Mouse (Mus musculus): Measurements from ENCODE around the gene Mst1. TPM values are rescaled to one million over a fixed set of nuclear protein-coding genes. Genes with fewer than 3 reads are reported as not detected.
A peak's percentile ranks its signal among the peaks of the same experiment; 100 is the strongest.

Gene Mst1
- polyA plus RNA-seq (2015; fragmentation: Nextera tagmentation; extraction: Ambion mirVana), result not detected in 2 replicates

DNA sequence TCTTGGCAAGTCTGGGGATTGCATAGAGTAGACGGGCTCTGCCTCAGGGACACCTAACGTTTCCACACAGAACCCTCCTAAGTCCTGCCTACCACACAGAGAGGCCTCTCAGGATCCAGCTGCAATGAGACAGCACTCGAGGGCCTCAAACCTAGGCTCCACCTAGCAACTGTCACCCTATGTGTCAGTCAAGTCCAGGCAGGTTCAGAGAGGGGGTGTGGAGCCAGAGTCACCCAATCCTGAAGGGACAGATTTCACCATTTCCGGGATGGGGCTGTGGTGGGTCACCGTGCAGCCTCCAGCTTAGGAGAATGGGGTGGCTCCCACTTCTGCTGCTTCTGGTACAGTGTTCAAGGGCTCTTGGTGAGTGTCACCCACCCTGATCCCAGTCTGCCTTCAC lies at the start of gene Mst1:
Gene Mst1, plus strand, starts transcription at position 269 of the 400 bp plus-strand sequence.
- Histone ChIP-seq H3K9me3 (replicated peaks) (no peaks in the 10 kb centered on the region), H3K4me2 (peak within 1 kb of the TSS; percentile 92), H3K9ac (peak within 1 kb of the TSS; percentile 87), H3K27me3 (peaks cover 39% of the 10 kb centered on the region), H3K36me3 (ENCODE audit: poor library complexity, severe bottlenecking) (peaks cover 16% of the 10 kb centered on the region), H3K4me3 (peak within 1 kb of the TSS; percentile 68), H3K4me1 (peaks cover 18% of the 10 kb centered on the region), H3K27ac (no peak within 1 kb of the TSS)
- ATAC-seq, result no peak
- 78% methylated on average over 5 of the region's 5 CpGs for WGBS

DNA sequence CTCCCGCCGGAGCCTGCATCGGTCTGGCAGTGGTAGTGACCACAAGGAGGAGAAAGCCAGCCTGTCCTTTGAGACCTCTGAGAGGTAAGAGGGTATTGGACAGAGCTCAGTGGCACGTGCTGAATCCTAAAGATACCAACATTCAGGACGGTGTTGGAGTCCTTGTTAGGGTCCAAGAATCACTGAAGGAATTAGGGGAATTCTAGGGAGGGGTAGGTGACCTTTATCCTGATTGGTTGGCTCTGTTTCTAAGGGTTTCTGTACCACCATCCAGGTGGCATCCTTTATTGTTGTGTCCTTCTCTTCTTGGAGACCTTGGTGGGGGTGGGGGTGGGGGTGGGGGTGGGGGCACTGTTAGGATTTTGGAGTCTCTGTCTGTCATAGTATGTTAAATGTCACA lies 48.1 kb upstream of the Mst1 start:
- H3K27ac ChIP-seq, result no peak overlapping the region
- no peak overlapping the region for H3K9ac ChIP-seq
- ATAC-seq, result no peak
- H3K9me3 ChIP-seq (replicated peaks), result no peaks in the 10 kb centered on the region
- no peak overlapping the region for H3K4me2 ChIP-seq
- H3K36me3 ChIP-seq (ENCODE audit: poor library complexity, severe bottlenecking), result peaks cover 57% of the 10 kb centered on the region
- no peaks in the 10 kb centered on the region for H3K27me3 ChIP-seq
- WGBS, result 94% methylated on average over 5 of the region's 5 CpGs
- H3K4me3 ChIP-seq, result no peak overlapping the region
- H3K4me1 ChIP-seq, result no peaks in the 10 kb centered on the region

DNA sequence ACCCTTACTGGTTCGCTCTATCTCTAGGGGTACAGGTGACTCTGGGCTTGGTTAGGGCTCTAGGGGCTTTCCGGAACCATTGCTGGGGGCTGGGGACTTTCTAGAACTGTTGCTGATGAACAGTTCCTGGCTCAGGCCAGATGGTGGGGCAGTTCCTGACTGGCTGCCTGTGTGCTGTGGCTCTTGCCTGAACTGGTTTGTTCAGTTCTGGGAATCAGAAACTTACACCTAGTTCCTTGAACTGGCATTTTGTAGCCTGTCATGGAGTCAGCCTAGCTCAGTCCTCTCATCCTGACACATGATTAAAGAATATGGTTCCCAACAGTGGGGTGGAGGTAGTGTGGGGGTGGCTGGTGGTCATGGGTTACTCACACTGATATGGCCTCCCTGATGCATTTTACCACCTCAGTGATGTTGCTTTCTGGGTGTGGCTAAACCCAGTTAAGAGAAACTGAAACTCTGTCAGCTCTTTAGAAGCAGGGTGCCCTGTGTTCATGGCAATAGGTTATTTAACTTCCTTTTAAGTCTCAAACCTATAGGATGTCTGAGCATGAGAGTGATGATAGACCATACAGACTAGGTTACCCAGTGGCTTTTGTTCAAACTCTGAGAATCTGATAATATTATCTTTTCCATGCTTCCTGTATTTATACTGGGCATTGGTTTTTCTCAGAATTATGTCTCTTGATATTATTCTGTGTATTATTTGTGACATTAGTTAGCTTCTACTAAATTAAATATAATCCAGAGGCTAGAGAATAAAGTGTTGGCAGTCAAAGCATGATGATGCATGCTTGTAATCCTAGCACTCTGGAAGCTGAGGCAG lies 44.7 kb upstream of the Mst1 start:
- peaks cover 62% of the 10 kb centered on the region for H3K36me3 ChIP-seq (ENCODE audit: poor library complexity, severe bottlenecking)
- no peaks in the 10 kb centered on the region for H3K27me3 ChIP-seq
- no peak for ATAC-seq

DNA sequence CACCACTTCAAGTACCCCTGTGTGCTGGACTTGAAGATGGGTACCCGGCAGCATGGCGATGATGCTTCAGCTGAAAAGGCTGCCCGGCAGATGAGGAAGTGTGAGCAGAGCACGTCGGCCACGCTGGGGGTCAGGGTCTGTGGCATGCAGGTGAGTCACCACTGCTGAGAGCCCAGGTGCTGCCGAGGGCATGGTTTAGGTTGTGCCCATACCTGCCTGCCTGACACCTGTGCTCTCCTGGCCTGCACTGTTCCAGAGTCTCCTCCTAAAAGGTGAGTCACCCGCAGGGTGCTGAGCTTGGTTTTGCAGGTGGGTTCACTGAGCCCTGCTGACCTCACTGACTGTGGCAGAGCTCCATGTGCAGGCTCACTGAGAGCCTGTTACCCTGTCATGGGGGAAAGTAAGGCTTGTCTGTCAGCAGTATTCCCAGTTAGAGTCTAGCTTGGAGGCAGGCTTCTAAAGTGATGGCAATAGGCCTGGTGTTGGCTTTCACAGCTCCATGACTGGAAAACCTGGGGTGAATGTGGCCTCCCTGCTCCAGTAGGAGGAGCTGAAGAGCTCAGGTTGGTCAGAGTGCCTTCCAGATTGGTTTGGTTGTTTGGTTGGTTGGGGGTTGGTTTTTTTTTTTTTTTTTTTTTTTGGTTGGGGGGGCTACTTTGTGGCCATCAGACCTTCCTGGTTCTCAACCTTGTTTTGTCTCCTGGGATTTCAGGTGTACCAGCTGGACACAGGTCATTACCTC lies 35.3 kb upstream of the Mst1 start:
- no peaks in the 10 kb centered on the region for H3K9me3 ChIP-seq (replicated peaks)
- H3K27me3 ChIP-seq, result no peaks in the 10 kb centered on the region
- WGBS, result 97% methylated on average over 8 of the region's 8 CpGs
- no peak overlapping the region for H3K9ac ChIP-seq
- no peak overlapping the region for H3K4me3 ChIP-seq
- no peak for ATAC-seq
- no peak overlapping the region for H3K4me2 ChIP-seq
- H3K27ac ChIP-seq, result no peak overlapping the region
- peaks cover 18% of the 10 kb centered on the region for H3K4me1 ChIP-seq
- peaks cover 67% of the 10 kb centered on the region for H3K36me3 ChIP-seq (ENCODE audit: poor library complexity, severe bottlenecking)

More for the DNA sequence above, 44.7 kb upstream of the Mst1 start:
- 91% methylated on average over 2 of the region's 2 CpGs for WGBS
- no peak overlapping the region for H3K27ac ChIP-seq
- H3K4me1 ChIP-seq, result no peaks in the 10 kb centered on the region
- no peak overlapping the region for H3K4me3 ChIP-seq
- H3K9me3 ChIP-seq (replicated peaks), result no peaks in the 10 kb centered on the region
- no peak overlapping the region for H3K9ac ChIP-seq
- no peak overlapping the region for H3K4me2 ChIP-seq

DNA sequence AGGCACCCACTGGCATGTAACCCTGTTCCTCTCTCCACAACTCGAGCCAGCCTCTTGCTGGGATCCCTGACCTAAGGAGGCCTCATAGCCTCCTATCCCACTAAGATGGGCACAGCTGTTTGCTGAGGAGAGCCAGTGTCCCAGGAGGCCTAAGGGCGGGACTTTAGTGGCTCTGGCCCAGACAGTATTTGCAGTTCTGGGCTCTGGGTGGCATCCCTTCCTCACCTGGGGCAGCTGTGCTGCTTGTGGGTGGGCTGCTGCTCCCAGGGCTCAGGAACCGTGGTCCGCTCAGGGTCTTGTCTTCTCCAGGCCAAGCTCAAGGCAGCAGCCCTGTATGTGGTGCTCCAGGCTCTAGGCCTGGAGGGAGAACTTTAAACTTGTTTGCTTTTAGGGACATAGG lies 33.7 kb upstream of the Mst1 start:
- H3K4me1 ChIP-seq, result peaks cover 21% of the 10 kb centered on the region
- no peaks in the 10 kb centered on the region for H3K27me3 ChIP-seq
- WGBS, result 94% methylated on average over 4 of the region's 4 CpGs
- ATAC-seq, result no peak
- H3K4me3 ChIP-seq, result no peak overlapping the region
- H3K9me3 ChIP-seq (replicated peaks), result no peaks in the 10 kb centered on the region
- H3K4me2 ChIP-seq, result no peak overlapping the region
- peaks cover 67% of the 10 kb centered on the region for H3K36me3 ChIP-seq (ENCODE audit: poor library complexity, severe bottlenecking)
- no peak overlapping the region for H3K9ac ChIP-seq
- no peak overlapping the region for H3K27ac ChIP-seq

DNA sequence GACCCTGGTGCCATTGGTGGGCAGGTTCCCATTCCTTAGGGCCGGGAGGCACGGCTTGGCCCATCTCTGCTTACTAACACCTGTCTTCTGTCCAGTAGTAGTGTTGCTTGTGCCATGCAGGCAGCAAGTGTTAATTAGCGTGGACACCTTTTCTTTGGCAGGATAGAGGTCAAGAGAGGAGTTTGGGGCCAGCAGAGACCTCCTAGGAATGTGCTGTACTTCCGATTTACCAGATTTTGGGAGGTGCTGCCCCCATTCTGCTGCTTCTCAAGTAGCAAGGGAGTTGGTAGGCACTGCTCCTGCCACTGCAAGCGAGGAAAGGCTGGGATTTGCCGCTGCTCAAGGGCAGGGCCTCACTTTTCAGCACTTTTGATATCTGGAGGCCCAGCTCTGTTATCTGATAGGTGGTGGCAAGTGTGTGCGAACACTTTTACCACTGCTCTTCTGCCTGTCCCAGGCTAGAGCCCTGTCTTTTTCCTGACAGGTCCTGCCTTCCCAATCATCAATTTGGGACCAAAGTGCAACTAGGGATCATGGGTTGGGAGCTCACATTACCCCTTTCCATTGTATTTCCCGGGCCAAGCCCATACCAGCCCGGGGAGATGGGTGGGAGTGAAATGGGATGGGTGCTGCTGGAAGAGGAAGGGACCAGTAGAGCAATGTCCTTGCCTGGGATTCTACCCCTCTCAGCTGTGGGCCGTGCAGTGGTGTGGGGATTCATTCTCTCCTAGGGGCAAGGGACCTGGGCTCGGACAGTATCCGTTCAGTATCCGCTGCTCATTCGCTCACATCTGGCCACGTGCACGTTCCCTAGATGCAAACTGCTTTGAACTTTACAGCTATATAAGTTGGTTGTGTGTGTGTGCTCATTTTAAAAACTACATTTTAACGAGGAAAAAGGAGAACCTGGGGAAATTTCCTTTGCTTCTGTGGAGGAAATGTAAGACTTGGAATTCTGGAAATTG lies 32.4 kb upstream of the Mst1 start:
- peak overlapping the region; percentile 93 for H3K4me2 ChIP-seq
- peaks cover 60% of the 10 kb centered on the region for H3K36me3 ChIP-seq (ENCODE audit: poor library complexity, severe bottlenecking)
- 48% methylated on average over 17 of the region's 17 CpGs for WGBS
- peaks cover 24% of the 10 kb centered on the region for H3K4me1 ChIP-seq
- peak overlapping the region; percentile 79 for H3K9ac ChIP-seq
- ATAC-seq, result no peak
- H3K9me3 ChIP-seq (replicated peaks), result no peaks in the 10 kb centered on the region
- peak overlapping the region; percentile 74 for H3K4me3 ChIP-seq
- peak overlapping the region; percentile 61 for H3K27ac ChIP-seq
- no peaks in the 10 kb centered on the region for H3K27me3 ChIP-seq

DNA sequence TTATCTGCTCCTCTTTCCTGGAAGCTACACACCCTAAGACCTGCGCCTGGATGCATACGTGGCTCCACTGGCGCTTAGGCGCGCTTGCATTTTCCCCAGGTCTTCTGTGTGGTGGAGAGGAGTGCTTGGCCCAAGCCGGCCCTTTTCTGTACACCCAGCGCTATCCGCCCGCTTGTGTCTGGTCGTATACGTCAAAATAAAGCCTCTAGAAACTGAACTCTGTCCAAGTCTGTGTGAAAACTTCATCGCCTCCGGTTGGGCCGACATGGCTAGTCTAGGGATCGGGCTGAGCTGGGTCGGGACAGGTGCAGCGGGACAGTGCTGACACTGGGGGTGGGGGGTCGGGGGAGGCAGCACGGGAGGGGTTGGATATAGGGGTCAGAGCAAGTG lies 31.7 kb upstream of the Mst1 start:
- peaks cover 54% of the 10 kb centered on the region for H3K36me3 ChIP-seq (ENCODE audit: poor library complexity, severe bottlenecking)
- WGBS, result 1% methylated on average over 19 of the region's 19 CpGs
- H3K9ac ChIP-seq, result peak overlapping the region; percentile 79
- H3K27me3 ChIP-seq, result no peaks in the 10 kb centered on the region
- H3K4me3 ChIP-seq, result peak overlapping the region; percentile 74
- ATAC-seq, result peak; percentile 52
- peaks cover 30% of the 10 kb centered on the region for H3K4me1 ChIP-seq
- H3K9me3 ChIP-seq (replicated peaks), result no peaks in the 10 kb centered on the region
- peak overlapping the region; percentile 61 for H3K27ac ChIP-seq
- H3K4me2 ChIP-seq, result peak overlapping the region; percentile 93

DNA sequence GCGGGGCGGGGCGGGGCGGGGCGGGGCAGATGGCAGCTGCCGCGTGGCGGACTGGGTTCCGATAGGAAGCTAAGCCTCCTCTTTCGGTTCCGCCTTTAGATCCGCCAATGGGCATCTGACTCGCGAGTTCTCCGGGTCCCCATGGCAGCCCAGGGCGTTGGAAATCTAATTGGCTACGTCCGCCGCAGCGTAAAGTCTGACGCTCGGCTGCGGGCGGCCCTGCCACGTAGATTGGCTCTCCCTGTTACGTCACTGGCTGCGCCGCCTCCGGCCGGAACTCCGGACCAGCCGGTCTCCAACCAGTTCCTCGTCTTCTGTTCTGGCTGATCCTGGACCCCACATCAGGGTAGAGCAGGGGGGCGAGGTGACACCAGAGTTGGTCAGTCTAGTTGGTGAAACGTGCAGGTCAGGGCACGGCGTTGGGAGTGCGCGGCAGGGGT lies 31.2 kb upstream of the Mst1 start, which contains the start of gene Gmppb:
Gene Gmppb, plus strand, starts transcription at position 227 of the 440 bp plus-strand sequence.
- H3K4me2 ChIP-seq, result peak within 1 kb of the TSS; percentile 93
- ATAC-seq, result peak; percentile 96
- no peaks in the 10 kb centered on the region for H3K27me3 ChIP-seq
- peak within 1 kb of the TSS; percentile 79 for H3K9ac ChIP-seq
- H3K27ac ChIP-seq, result peak within 1 kb of the TSS; percentile 61
- H3K36me3 ChIP-seq (ENCODE audit: poor library complexity, severe bottlenecking), result peaks cover 57% of the 10 kb centered on the region
- peak within 1 kb of the TSS; percentile 74 for H3K4me3 ChIP-seq
- no peaks in the 10 kb centered on the region for H3K9me3 ChIP-seq (replicated peaks)
- peaks cover 30% of the 10 kb centered on the region for H3K4me1 ChIP-seq
- under 1% methylated on average over 39 of the region's 39 CpGs for WGBS

DNA sequence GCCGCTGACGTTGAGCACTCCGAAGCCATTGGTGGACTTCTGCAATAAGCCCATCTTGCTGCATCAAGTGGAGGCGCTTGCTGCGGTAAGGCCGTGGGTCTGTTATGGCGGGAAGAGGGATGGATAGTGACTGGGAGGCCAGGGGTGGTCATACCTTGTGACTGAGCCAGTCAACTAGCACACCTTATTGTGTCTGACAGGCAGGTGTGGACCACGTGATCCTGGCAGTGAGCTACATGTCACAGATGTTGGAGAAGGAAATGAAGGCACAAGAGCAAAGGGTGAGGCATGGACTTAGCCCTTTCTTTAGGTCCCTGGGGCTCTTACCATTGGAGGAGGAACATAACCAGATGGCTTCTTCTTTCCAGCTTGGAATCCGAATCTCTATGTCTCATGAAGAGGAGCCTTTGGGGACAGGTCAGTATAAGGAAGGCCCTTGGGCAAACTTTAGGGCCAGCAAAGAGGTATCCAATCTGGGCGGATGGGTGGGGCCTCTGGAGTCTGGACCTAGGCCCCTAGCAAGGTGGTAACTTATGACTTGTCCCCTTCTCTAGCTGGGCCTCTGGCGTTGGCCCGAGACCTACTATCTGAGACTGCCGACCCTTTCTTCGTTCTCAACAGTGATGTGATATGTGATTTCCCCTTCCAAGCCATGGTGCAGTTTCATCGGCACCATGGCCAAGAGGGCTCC lies 30.5 kb upstream of the Mst1 start:
- ATAC-seq, result peak; percentile 7
- peaks cover 30% of the 10 kb centered on the region for H3K4me1 ChIP-seq
- H3K9ac ChIP-seq, result peak overlapping the region; percentile 79
- no peaks in the 10 kb centered on the region for H3K9me3 ChIP-seq (replicated peaks)
- 45% methylated on average over 15 of the region's 15 CpGs for WGBS
- peak overlapping the region; percentile 74 for H3K4me3 ChIP-seq
- no peaks in the 10 kb centered on the region for H3K27me3 ChIP-seq
- peak overlapping the region; percentile 93 for H3K4me2 ChIP-seq
- peaks cover 61% of the 10 kb centered on the region for H3K36me3 ChIP-seq (ENCODE audit: poor library complexity, severe bottlenecking)
- peak overlapping the region; percentile 51 for H3K27ac ChIP-seq

DNA sequence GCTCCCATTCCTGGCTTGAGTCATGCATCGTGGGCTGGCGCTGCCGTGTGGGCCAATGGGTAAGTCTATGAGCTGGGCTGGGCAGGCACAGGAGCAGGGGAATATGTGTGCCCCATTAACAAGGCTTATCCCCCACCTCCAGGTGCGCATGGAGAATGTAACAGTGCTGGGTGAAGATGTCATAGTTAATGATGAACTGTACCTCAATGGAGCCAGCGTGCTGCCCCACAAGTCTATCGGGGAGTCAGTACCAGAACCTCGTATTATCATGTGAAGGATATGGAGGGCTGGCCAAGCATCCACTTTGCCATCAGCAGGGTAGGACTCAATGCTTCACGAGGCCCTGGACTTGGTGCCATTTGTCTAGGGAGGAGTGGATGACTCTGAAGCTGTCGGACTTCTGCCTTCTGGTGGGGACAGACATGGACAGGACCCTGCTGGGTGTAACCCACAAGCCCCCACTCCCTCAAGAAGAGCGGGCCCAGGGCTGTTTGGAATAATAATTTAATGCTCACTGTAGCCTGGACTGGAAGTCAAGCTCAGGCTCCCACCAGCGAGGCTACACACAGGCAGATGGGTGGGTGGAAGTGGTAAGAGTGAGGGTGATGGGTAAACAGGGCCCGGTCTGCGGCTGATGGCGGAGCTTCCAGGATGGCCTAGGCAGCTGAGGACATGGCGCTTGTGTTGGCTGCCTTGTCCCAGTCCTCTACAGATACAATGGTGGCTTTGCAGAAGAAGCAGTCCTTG lies 28.9 kb upstream of the Mst1 start:
- Histone ChIP-seq H3K27ac (no peak overlapping the region), H3K9me3 (replicated peaks) (no peaks in the 10 kb centered on the region), H3K4me1 (peaks cover 30% of the 10 kb centered on the region), H3K4me3 (no peak overlapping the region), H3K4me2 (no peak overlapping the region), H3K27me3 (no peaks in the 10 kb centered on the region), H3K36me3 (ENCODE audit: poor library complexity, severe bottlenecking) (peaks cover 61% of the 10 kb centered on the region), H3K9ac (no peak overlapping the region)
- WGBS, result 94% methylated on average over 15 of the region's 15 CpGs
- no peak for ATAC-seq

DNA sequence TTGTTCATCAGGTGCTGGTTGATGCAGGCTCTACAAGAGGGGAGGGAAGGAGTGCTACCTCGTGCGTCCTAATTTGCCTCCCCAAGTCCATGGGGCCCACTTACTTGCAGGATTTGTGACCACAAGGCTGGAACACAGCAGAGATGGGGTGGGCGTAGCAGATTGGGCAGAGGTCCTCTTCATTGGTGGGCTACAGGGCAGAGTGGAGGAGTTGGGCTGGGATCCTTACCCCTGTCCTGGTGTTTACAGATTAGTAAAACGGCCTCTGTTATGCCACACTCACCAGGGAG lies 28.4 kb upstream of the Mst1 start:
- H3K4me1 ChIP-seq, result peaks cover 30% of the 10 kb centered on the region
- H3K4me2 ChIP-seq, result no peak overlapping the region
- peaks cover 61% of the 10 kb centered on the region for H3K36me3 ChIP-seq (ENCODE audit: poor library complexity, severe bottlenecking)
- no peak overlapping the region for H3K4me3 ChIP-seq
- no peak overlapping the region for H3K27ac ChIP-seq
- H3K9me3 ChIP-seq (replicated peaks), result no peaks in the 10 kb centered on the region
- no peaks in the 10 kb centered on the region for H3K27me3 ChIP-seq
- no peak for ATAC-seq
- 83% methylated on average over 4 of the region's 4 CpGs for WGBS
- no peak overlapping the region for H3K9ac ChIP-seq
